Mouse (Mus musculus) hindbrain, embryonic 11.5 days (tissue): ENCODE data around the gene Prim2. TPM values are rescaled to one million over a fixed set of nuclear protein-coding genes. Genes with fewer than 3 reads are reported as not detected.

Experiments
- ATAC-seq: fragments of 200-750 bp; cut with Nextera tagmentation; 2 replicates; pipeline ENCODE4 v1.8.0; 2017; ENCODE audit warnings: mild to moderate bottlenecking, moderate TSS enrichment, moderate library complexity; ENCODE audit not compliant: low FRiP score
- DNase-seq: peaks from one replicate; pipeline ENCODE4 v3.0.0-alpha.2; 2015; ENCODE audit warnings: low spot score
- H3K27ac ChIP-seq: fragments of 300-500 bp; sonication (generic); 2 replicates; pipeline ENCODE4 v1.5.1; 2014; ENCODE audit warnings: mild to moderate bottlenecking, low read depth, low read length
- H3K27me3 ChIP-seq: fragments of 300-500 bp; sonication (generic); 2 replicates; pipeline ENCODE4 v1.6.1; 2014; ENCODE audit warnings: mild to moderate bottlenecking, low read length, moderate library complexity, mixed read lengths; ENCODE audit not compliant: control insufficient read depth, insufficient read depth
- H3K36me3 ChIP-seq: fragments of 300-500 bp; sonication (generic); 2 replicates; pipeline ENCODE4 v1.6.1; 2014; ENCODE audit warnings: mild to moderate bottlenecking, low read length, moderate library complexity, mixed read lengths; ENCODE audit not compliant: control insufficient read depth, insufficient read depth
- H3K4me1 ChIP-seq: fragments of 300-500 bp; sonication (generic); replicated peaks from 2 replicates; pipeline ENCODE4 v1.6.1; 2014; ENCODE audit warnings: low read length, mixed read lengths; ENCODE audit not compliant: control insufficient read depth, insufficient read depth
- H3K4me2 ChIP-seq: fragments of 300-500 bp; sonication (generic); replicated peaks from 2 replicates; pipeline ENCODE4 v1.6.1; 2014; ENCODE audit warnings: mild to moderate bottlenecking, low read depth, low read length
- H3K4me3 ChIP-seq: fragments of 300-500 bp; sonication (generic); 2 replicates; pipeline ENCODE4 v1.5.1; 2014; ENCODE audit warnings: low read depth, low read length
- H3K9ac ChIP-seq: fragments of 300-500 bp; sonication (generic); 2 replicates; pipeline ENCODE4 v1.6.1; 2014; ENCODE audit warnings: low read depth, low read length
- H3K9me3 ChIP-seq: fragments of 300-500 bp; sonication (generic); 2 replicates; pipeline ENCODE4 v1.6.1; 2016; ENCODE audit warnings: low read length; ENCODE audit not compliant: control insufficient read depth
- WGBS: fragments of 180-500 bp; shearing (Covaris S2); extraction: QIAGEN DNeasy Blood & Tissue Kit; methylation state at CpG from one replicate; pipeline ENCODE4 v1.1.7; 2014; 5-methylcytosine and 5-hydroxymethylcytosine counted together
- polyA plus RNA-seq: library from polyadenylated mRNA; unstranded; fragments of >200 nt; fragmentation: Nextera tagmentation; extraction: Ambion mirVana; gene quantifications from 2 replicates; pipeline ENCODE4 v1.2.1, GENCODE M21; 2014

Gene Prim2
- polyA plus RNA-seq = 44.1 and 48.5 TPM in 2 replicates

- DNase-seq = peak; percentile 94
- no peaks in the 10 kb centered on the region for H3K9me3 ChIP-seq
- peak; percentile 91 for ATAC-seq
- peak within 1 kb of the TSS; percentile 75 for H3K9ac ChIP-seq
- under 1% methylated on average over 26 of the region's 26 CpGs for WGBS
- H3K4me1 ChIP-seq = no peaks in the 10 kb centered on the region
- H3K27me3 ChIP-seq = no peaks in the 10 kb centered on the region
- H3K4me2 ChIP-seq = peak within 1 kb of the TSS; percentile 89
- no peaks in the 10 kb centered on the region for H3K36me3 ChIP-seq
- peak within 1 kb of the TSS; percentile 67 for H3K27ac ChIP-seq
- H3K4me3 ChIP-seq = peak within 1 kb of the TSS; percentile 77
Measured at GRCm38 (mm10) chr1:33669708-33670141, at the start of gene Prim2. Gene Prim2 (minus strand): TSS chr1:33669795.

- WGBS = 93% methylated on average over 1 of the region's 1 CpGs
- Histone ChIP-seq H3K4me2 (no peak overlapping the region), H3K9ac (no peak overlapping the region), H3K27ac (no peak overlapping the region), H3K27me3 (no peaks in the 10 kb centered on the region), H3K4me3 (no peak overlapping the region), H3K9me3 (no peaks in the 10 kb centered on the region), H3K36me3 (no peaks in the 10 kb centered on the region), H3K4me1 (no peaks in the 10 kb centered on the region; the same call in 1 of the 2 replicates)
- ATAC-seq = no peak
- DNase-seq = no peak
Measured at GRCm38 (mm10) chr1:33717636-33718035, 48.0 kb upstream of the Prim2 start.

- no peaks in the 10 kb centered on the region for H3K27me3 ChIP-seq
- H3K27ac ChIP-seq = no peak overlapping the region
- no peaks in the 10 kb centered on the region for H3K4me1 ChIP-seq
- DNase-seq (peak; percentile 42), ATAC-seq (peak; percentile 26)
- H3K36me3 ChIP-seq = no peaks in the 10 kb centered on the region
- H3K9ac ChIP-seq = no peak overlapping the region
- 6% methylated on average over 10 of the region's 10 CpGs for WGBS
- H3K9me3 ChIP-seq = no peaks in the 10 kb centered on the region
- H3K4me2 ChIP-seq = no peak overlapping the region; the same call in 1 of the 2 replicates
- no peak overlapping the region for H3K4me3 ChIP-seq
Measured at GRCm38 (mm10) chr1:33714796-33715195, 45.2 kb upstream of the Prim2 start.

GRCm38 (mm10) chr1:33712026-33712425, 42.4 kb upstream of the Prim2 start:
- no peaks in the 10 kb centered on the region for H3K36me3 ChIP-seq
- DNase-seq (no peak), ATAC-seq (no peak)
- no peaks in the 10 kb centered on the region for H3K4me1 ChIP-seq
- H3K4me3 ChIP-seq = no peak overlapping the region
- H3K27me3 ChIP-seq = no peaks in the 10 kb centered on the region
- no peaks in the 10 kb centered on the region for H3K9me3 ChIP-seq
- H3K27ac ChIP-seq = no peak overlapping the region
- no peak overlapping the region for H3K4me2 ChIP-seq
- 89% methylated on average over 5 of the region's 5 CpGs for WGBS
- no peak overlapping the region for H3K9ac ChIP-seq

GRCm38 (mm10) chr1:33709615-33710014, 40.0 kb upstream of the Prim2 start:
- no peak overlapping the region for H3K9ac ChIP-seq
- WGBS = 80% methylated on average over 2 of the region's 2 CpGs
- no peak overlapping the region for H3K4me3 ChIP-seq
- H3K27ac ChIP-seq = no peak overlapping the region
- no peak overlapping the region for H3K4me2 ChIP-seq
- no peaks in the 10 kb centered on the region for H3K4me1 ChIP-seq
- H3K36me3 ChIP-seq = no peaks in the 10 kb centered on the region
- H3K27me3 ChIP-seq = no peaks in the 10 kb centered on the region
- H3K9me3 ChIP-seq = no peaks in the 10 kb centered on the region
- ATAC-seq (no peak), DNase-seq (no peak)

GRCm38 (mm10) chr1:33701244-33701643, 31.6 kb upstream of the Prim2 start:
- Histone ChIP-seq H3K9me3 (no peaks in the 10 kb centered on the region), H3K27me3 (no peaks in the 10 kb centered on the region), H3K4me1 (no peaks in the 10 kb centered on the region), H3K9ac (no peak overlapping the region), H3K27ac (no peak overlapping the region), H3K4me3 (no peak overlapping the region), H3K4me2 (no peak overlapping the region), H3K36me3 (no peaks in the 10 kb centered on the region)
- no peak for ATAC-seq
- 91% methylated on average over 3 of the region's 3 CpGs for WGBS
- DNase-seq = no peak

- DNase-seq (no peak), ATAC-seq (no peak)
- Histone ChIP-seq H3K27ac (no peak overlapping the region), H3K9ac (no peak overlapping the region), H3K9me3 (no peaks in the 10 kb centered on the region), H3K4me1 (no peaks in the 10 kb centered on the region), H3K4me3 (no peak overlapping the region), H3K4me2 (no peak overlapping the region), H3K36me3 (no peaks in the 10 kb centered on the region), H3K27me3 (no peaks in the 10 kb centered on the region)
- WGBS = 89% methylated on average over 2 of the region's 2 CpGs
Measured at GRCm38 (mm10) chr1:33696016-33696415, 26.4 kb upstream of the Prim2 start.

GRCm38 (mm10) chr1:33693893-33694292, 24.3 kb upstream of the Prim2 start:
- Histone ChIP-seq H3K9ac (no peak overlapping the region), H3K9me3 (no peaks in the 10 kb centered on the region), H3K36me3 (no peaks in the 10 kb centered on the region), H3K27ac (no peak overlapping the region), H3K27me3 (no peaks in the 10 kb centered on the region), H3K4me3 (no peak overlapping the region), H3K4me1 (no peaks in the 10 kb centered on the region), H3K4me2 (no peak overlapping the region)
- DNase-seq = no peak
- 88% methylated on average over 3 of the region's 3 CpGs for WGBS
- no peak for ATAC-seq

- H3K27ac ChIP-seq = no peak overlapping the region
- no peak for ATAC-seq
- WGBS = 57% methylated on average over 4 of the region's 4 CpGs
Measured at GRCm38 (mm10) chr1:33690087-33690448, 20.5 kb upstream of the Prim2 start.

More at GRCm38 (mm10) chr1:33690087-33690448, 20.5 kb upstream of the Prim2 start:
- Histone ChIP-seq H3K4me1 (no peaks in the 10 kb centered on the region), H3K9me3 (no peaks in the 10 kb centered on the region), H3K4me3 (no peak overlapping the region), H3K36me3 (no peaks in the 10 kb centered on the region), H3K9ac (no peak overlapping the region), H3K4me2 (no peak overlapping the region), H3K27me3 (no peaks in the 10 kb centered on the region)
- no peak for DNase-seq
